Mouse (Mus musculus): ENCODE results near the gene Nbas. TPM values are rescaled to one million over a fixed set of nuclear protein-coding genes. Genes with fewer than 3 reads are reported as not detected.

The Nbas gene
- polyA plus RNA-seq, 1 experiment = 10.5 TPM

DNA sequence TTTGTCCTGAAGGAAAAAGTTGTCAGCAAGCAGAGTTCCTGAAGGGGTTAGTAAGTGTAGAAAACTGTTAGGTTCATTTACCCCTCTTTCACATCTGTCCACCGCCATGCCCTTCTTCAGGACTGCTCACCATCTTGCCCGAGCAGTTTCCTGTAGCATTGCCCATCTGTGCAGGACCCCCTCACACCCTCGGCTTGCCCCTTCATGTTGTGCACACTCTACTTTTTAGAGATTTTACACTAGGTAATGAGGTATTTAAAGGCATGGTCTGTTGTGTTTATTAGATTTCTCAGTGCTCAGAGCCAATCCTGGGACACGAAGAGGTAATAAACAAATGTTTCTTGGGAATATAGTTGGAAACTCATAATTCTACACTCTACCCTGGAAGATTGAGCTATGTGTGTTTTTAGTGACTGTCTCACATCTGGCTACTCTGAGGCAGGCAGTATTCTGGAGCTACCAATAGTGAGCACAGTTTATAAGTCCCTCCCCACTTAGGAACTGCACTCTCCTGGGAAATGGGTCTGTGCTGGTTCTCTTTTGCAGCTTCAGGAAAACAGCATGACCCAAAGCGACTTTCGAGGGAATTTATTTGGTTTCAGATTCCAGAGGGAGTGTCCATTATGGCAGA is 191.4 kb downstream of the Nbas start:
- H3K4me3 ChIP-seq (ENCODE audit: low read depth, low read length) = no peak overlapping the region
- TF ChIP-seq CTCF (IDR thresholded peaks at IDR 0.05; ENCODE audit: low read depth, low read length) (no peak), EP300 (IDR thresholded peaks at IDR 0.05; ENCODE audit: insufficient read depth, low read depth, low read length) (no peak), POLR2A (IDR thresholded peaks at IDR 0.05; ENCODE audit: insufficient read depth, low read length) (no peak)

DNA sequence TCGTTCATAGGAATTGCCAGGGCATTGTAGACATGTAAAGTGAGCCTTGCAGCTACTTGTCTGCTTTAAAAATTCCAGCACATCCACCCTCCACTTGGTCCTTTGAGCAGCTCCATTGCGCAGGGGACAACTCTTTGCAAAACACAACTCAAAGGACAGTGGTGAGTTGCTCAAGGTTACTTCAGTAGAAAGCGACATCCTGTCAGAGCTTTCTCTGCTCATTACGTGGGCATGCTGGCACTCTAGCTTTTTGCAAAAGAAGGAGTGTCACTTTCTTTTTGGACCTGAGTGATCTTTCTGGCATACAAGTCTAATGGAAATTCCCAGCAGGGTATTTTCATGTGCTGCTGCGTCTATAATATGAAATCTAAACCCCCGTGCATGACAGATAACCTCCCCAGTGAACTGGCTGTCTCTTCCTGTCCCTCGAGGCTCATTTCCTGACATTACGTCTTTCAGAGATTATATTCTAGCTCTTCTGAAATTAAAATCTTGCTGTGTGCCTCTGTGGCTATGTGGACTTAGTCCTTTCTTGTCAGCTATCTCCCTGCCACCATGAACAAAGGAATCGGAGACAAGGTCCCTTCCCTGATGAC is 192.7 kb downstream of the Nbas start:
- Histone ChIP-seq H3K4me3 (ENCODE audit: low read depth, low read length) (no peak overlapping the region), H3K4me1 (ENCODE audit: control insufficient read depth, insufficient read depth, low read length) (no peaks in the 10 kb centered on the region), H3K9ac (ENCODE audit: low read depth, poor library complexity, severe bottlenecking) (no peak overlapping the region), H3K27me3 (ENCODE audit: control insufficient read depth, insufficient read depth, low read length, poor library complexity, severe bottlenecking) (no peaks in the 10 kb centered on the region), H3K36me3 (ENCODE audit: control insufficient read depth, insufficient read depth, low read length, poor library complexity, severe bottlenecking) (no peaks in the 10 kb centered on the region), H3K9me3 (replicated peaks; ENCODE audit: control insufficient read depth, insufficient read depth, low read length, poor library complexity, severe bottlenecking) (no peaks in the 10 kb centered on the region), H3K27ac (ENCODE audit: insufficient read depth, low read length) (no peak overlapping the region)
- TF ChIP-seq CTCF (IDR thresholded peaks at IDR 0.05; ENCODE audit: low read depth, low read length) = no peak
- TF ChIP-seq EP300 (IDR thresholded peaks at IDR 0.05; ENCODE audit: insufficient read depth, low read depth, low read length) = no peak
- TF ChIP-seq POLR2A (IDR thresholded peaks at IDR 0.05; ENCODE audit: insufficient read depth, low read length) = no peak

More for the DNA sequence above, 191.4 kb downstream of the Nbas start:
- Histone ChIP-seq H3K9ac (ENCODE audit: low read depth, poor library complexity, severe bottlenecking) (no peak overlapping the region), H3K27ac (ENCODE audit: insufficient read depth, low read length) (no peak overlapping the region), H3K4me1 (ENCODE audit: control insufficient read depth, insufficient read depth, low read length) (no peaks in the 10 kb centered on the region), H3K27me3 (ENCODE audit: control insufficient read depth, insufficient read depth, low read length, poor library complexity, severe bottlenecking) (no peaks in the 10 kb centered on the region), H3K9me3 (replicated peaks; ENCODE audit: control insufficient read depth, insufficient read depth, low read length, poor library complexity, severe bottlenecking) (no peaks in the 10 kb centered on the region), H3K36me3 (ENCODE audit: control insufficient read depth, insufficient read depth, low read length, poor library complexity, severe bottlenecking) (no peaks in the 10 kb centered on the region)

DNA sequence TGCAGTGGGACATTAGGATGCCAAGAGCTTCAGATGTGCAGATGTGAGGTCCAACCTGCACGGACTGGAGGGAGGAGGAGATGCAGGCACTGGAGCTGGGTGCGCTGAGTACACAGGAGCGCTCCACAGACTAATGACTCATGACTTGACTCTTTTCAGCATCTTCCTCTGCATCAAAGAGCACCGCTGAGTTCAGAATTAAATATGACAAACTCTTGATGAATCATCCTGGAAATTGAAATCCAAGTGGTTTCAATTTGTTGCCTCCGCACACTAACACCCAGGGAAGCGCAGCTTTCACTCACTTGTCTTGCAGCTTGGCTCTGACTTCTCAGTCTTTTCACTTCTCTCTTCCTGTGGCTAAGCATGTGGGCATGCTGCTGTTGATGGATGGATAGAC is 193.5 kb downstream of the Nbas start:
- Histone ChIP-seq H3K4me1 (ENCODE audit: control insufficient read depth, insufficient read depth, low read length) (no peaks in the 10 kb centered on the region), H3K4me3 (ENCODE audit: low read depth, low read length) (no peak overlapping the region), H3K36me3 (ENCODE audit: control insufficient read depth, insufficient read depth, low read length, poor library complexity, severe bottlenecking) (no peaks in the 10 kb centered on the region), H3K9me3 (replicated peaks; ENCODE audit: control insufficient read depth, insufficient read depth, low read length, poor library complexity, severe bottlenecking) (no peaks in the 10 kb centered on the region), H3K9ac (ENCODE audit: low read depth, poor library complexity, severe bottlenecking) (no peak overlapping the region), H3K27ac (ENCODE audit: insufficient read depth, low read length) (no peak overlapping the region), H3K27me3 (ENCODE audit: control insufficient read depth, insufficient read depth, low read length, poor library complexity, severe bottlenecking) (no peaks in the 10 kb centered on the region)
- TF ChIP-seq EP300 (IDR thresholded peaks at IDR 0.05; ENCODE audit: insufficient read depth, low read depth, low read length) = no peak
- no peak for TF ChIP-seq POLR2A (IDR thresholded peaks at IDR 0.05; ENCODE audit: insufficient read depth, low read length)
- no peak for TF ChIP-seq CTCF (IDR thresholded peaks at IDR 0.05; ENCODE audit: low read depth, low read length)

DNA sequence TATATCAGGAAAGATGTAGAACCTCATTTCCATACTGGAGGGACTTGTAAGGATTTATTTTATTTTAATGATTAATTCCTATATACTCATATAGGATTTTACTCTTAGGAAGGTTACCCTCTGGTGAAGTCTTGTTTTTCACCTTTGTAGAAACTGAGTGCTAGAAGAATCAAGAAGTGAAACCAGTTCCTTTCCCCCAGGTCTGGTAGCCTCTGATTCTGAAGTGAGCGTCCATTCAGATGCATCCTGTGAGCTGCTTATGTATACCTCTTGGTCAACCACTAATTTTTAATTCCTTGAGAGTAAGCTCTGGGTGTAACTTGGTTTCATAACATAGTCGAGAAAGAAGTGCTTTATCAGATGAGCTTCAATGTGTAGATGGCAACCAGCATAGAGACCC is 196.6 kb downstream of the Nbas start:
- no peaks in the 10 kb centered on the region for H3K27me3 ChIP-seq (ENCODE audit: control insufficient read depth, insufficient read depth, low read length, poor library complexity, severe bottlenecking)
- no peak overlapping the region for H3K4me3 ChIP-seq (ENCODE audit: low read depth, low read length)
- TF ChIP-seq CTCF (IDR thresholded peaks at IDR 0.05; ENCODE audit: low read depth, low read length) (no peak), POLR2A (IDR thresholded peaks at IDR 0.05; ENCODE audit: insufficient read depth, low read length) (no peak), EP300 (IDR thresholded peaks at IDR 0.05; ENCODE audit: insufficient read depth, low read depth, low read length) (no peak)
- no peak overlapping the region for H3K27ac ChIP-seq (ENCODE audit: insufficient read depth, low read length)
- H3K36me3 ChIP-seq (ENCODE audit: control insufficient read depth, insufficient read depth, low read length, poor library complexity, severe bottlenecking) = no peaks in the 10 kb centered on the region
- no peaks in the 10 kb centered on the region for H3K4me1 ChIP-seq (ENCODE audit: control insufficient read depth, insufficient read depth, low read length)
- H3K9ac ChIP-seq (ENCODE audit: low read depth, poor library complexity, severe bottlenecking) = no peak overlapping the region
- H3K9me3 ChIP-seq (replicated peaks; ENCODE audit: control insufficient read depth, insufficient read depth, low read length, poor library complexity, severe bottlenecking) = no peaks in the 10 kb centered on the region

DNA sequence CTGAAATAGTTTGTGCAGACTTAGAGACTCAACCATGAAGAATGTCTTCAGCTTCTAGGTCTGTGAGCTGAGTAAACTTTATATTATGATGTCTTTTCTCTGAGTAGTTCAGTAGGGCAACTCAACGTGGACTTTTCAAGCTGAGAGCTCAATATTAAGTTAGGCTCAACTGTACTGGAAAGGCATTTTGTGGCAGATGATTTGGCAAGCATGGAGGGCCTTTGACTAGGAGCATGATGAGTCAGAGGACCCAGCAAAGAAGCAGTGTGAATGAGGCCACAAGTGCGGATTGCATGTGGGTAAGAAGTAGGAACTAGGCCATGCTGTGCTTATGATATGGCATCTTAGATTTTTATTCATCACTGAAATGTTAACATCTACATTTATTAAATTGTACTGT is 205.9 kb downstream of the Nbas start:
- no peaks in the 10 kb centered on the region for H3K9me3 ChIP-seq (replicated peaks; ENCODE audit: control insufficient read depth, insufficient read depth, low read length, poor library complexity, severe bottlenecking)
- H3K27ac ChIP-seq (ENCODE audit: insufficient read depth, low read length) = no peak overlapping the region
- no peaks in the 10 kb centered on the region for H3K4me1 ChIP-seq (ENCODE audit: control insufficient read depth, insufficient read depth, low read length)
- H3K9ac ChIP-seq (ENCODE audit: low read depth, poor library complexity, severe bottlenecking) = no peak overlapping the region
- no peak overlapping the region for H3K4me3 ChIP-seq (ENCODE audit: low read depth, low read length)
- no peaks in the 10 kb centered on the region for H3K27me3 ChIP-seq (ENCODE audit: control insufficient read depth, insufficient read depth, low read length, poor library complexity, severe bottlenecking)
- TF ChIP-seq POLR2A (IDR thresholded peaks at IDR 0.05; ENCODE audit: insufficient read depth, low read length) = no peak
- TF ChIP-seq CTCF (IDR thresholded peaks at IDR 0.05; ENCODE audit: low read depth, low read length) = no peak
- TF ChIP-seq EP300 (IDR thresholded peaks at IDR 0.05; ENCODE audit: insufficient read depth, low read depth, low read length) = no peak
- no peaks in the 10 kb centered on the region for H3K36me3 ChIP-seq (ENCODE audit: control insufficient read depth, insufficient read depth, low read length, poor library complexity, severe bottlenecking)

DNA sequence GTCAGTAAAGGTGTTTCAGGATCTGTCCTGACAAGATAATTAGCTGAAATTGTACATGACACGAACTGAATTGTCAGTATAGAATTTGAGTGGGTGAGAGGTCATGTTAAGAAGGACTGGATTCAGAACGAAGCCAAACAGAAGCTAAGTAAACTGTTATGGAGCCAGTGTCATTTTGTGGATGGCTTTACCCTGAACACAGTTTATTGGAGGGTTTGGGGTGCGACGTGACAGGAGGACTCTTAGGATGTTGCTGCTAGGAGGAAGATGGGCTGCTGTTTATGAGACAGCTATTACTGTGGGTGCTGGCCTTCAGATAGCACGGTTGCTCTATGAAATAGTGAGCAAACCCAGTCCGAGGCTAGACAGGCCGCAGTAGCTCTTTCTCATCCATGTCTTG is 210.2 kb downstream of the Nbas start:
- Histone ChIP-seq H3K9ac (ENCODE audit: low read depth, poor library complexity, severe bottlenecking) (no peak overlapping the region), H3K9me3 (replicated peaks; ENCODE audit: control insufficient read depth, insufficient read depth, low read length, poor library complexity, severe bottlenecking) (no peaks in the 10 kb centered on the region), H3K4me3 (ENCODE audit: low read depth, low read length) (no peak overlapping the region), H3K4me1 (ENCODE audit: control insufficient read depth, insufficient read depth, low read length) (no peaks in the 10 kb centered on the region), H3K36me3 (ENCODE audit: control insufficient read depth, insufficient read depth, low read length, poor library complexity, severe bottlenecking) (no peaks in the 10 kb centered on the region), H3K27me3 (ENCODE audit: control insufficient read depth, insufficient read depth, low read length, poor library complexity, severe bottlenecking) (no peaks in the 10 kb centered on the region), H3K27ac (ENCODE audit: insufficient read depth, low read length) (no peak overlapping the region)
- no peak for TF ChIP-seq EP300 (IDR thresholded peaks at IDR 0.05; ENCODE audit: insufficient read depth, low read depth, low read length)
- no peak for TF ChIP-seq POLR2A (IDR thresholded peaks at IDR 0.05; ENCODE audit: insufficient read depth, low read length)
- no peak for TF ChIP-seq CTCF (IDR thresholded peaks at IDR 0.05; ENCODE audit: low read depth, low read length)
